Mouse (Mus musculus): ENCODE data around the gene Lct. TPM values are rescaled to one million over a fixed set of nuclear protein-coding genes. Genes with fewer than 3 reads are reported as not detected.

The Lct gene
- polyA plus RNA-seq, 1 experiment from 2014 or later = 0.10 TPM

DNA sequence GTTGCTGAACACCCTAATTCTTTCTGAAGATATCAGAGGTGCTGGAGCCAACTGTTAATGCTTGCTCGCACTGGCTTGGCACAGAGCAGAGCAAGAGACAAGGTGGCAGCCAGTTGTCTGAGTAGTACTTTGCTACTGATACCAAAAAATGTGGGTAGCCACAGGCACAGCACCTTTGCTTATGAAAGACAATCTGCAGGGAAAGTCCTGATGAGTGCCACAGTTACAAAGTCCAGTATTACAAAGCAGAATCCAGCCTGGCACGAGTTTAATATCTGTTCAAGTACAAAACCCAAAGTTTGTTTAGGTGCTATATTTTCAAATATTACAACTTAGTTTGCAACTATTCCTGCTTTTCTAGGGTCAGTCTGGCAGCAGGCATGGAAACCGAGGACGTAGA lies 92.9 kb downstream of the Lct start:
- no peak for ATAC-seq (replicated peaks; ENCODE audit: low FRiP score)
- Histone ChIP-seq H3K36me3 (peaks cover 78% of the 10 kb centered on the region), H3K27ac (no peak overlapping the region), H3K9ac (no peak overlapping the region), H3K4me1 (no peaks in the 10 kb centered on the region), H3K4me2 (no peak overlapping the region), H3K4me3 (replicated peaks) (no peak overlapping the region), H3K9me3 (replicated peaks) (no peaks in the 10 kb centered on the region), H3K27me3 (no peaks in the 10 kb centered on the region)
- WGBS = 94% methylated on average over 4 of the region's 4 CpGs

Other genes with a start within 250 kb of the Lct start
- gene Zranb3, start 225.3 kb downstream of the Lct start, polyA plus RNA-seq (2015; fragmentation: Nextera tagmentation; extraction: Ambion mirVana) = 10.4 and 11.4 TPM in 2 replicates
- gene R3hdm1, start 225.0 kb downstream of the Lct start, polyA plus RNA-seq (2015; fragmentation: Nextera tagmentation; extraction: Ambion mirVana) = 63.3 and 65.7 TPM in 2 replicates
- gene Ubxn4, start 84.4 kb downstream of the Lct start, polyA plus RNA-seq (2015; fragmentation: Nextera tagmentation; extraction: Ambion mirVana) = 66.7 and 73.1 TPM in 2 replicates
- 253 and 265 TPM in 2 replicates for gene Mcm6, start 31.3 kb upstream of the Lct start, polyA plus RNA-seq (2015; fragmentation: Nextera tagmentation; extraction: Ambion mirVana)
- 169 and 178 TPM in 2 replicates for gene Dars, start 89.0 kb upstream of the Lct start, polyA plus RNA-seq (2015; fragmentation: Nextera tagmentation; extraction: Ambion mirVana)

All from kidney, embryonic 15.5 days (tissue).